Mouse (Mus musculus) ES-CJ7 (cell line): ENCODE results near the gene Alg9.
"Not testable (repeated sequence)": the region's sequence is repeated elsewhere in the genome, so short reads cannot be mapped to it uniquely, and the experiment has no call there.

Experiments
- DNase-seq: peaks from one replicate; pipeline ENCODE4 v3.0.0; 2011; ENCODE audit warnings: low read depth, low spot score

The Alg9 gene

GRCm38 (mm10) chr9:50815666-50816065 lies 40.8 kb downstream of the Alg9 start:
- no peak for DNase-seq

- DNase-seq = no peak
Observed at GRCm38 (mm10) chr9:50816512-50816911, 41.7 kb downstream of the Alg9 start.

GRCm38 (mm10) chr9:50818050-50818449 lies 43.2 kb downstream of the Alg9 start:
- DNase-seq = no peak

- no peak for DNase-seq
Observed at GRCm38 (mm10) chr9:50819716-50820115, 44.9 kb downstream of the Alg9 start.

- no peak for DNase-seq
Observed at GRCm38 (mm10) chr9:50821651-50822050, 46.8 kb downstream of the Alg9 start.

- no peak for DNase-seq
Observed at GRCm38 (mm10) chr9:50822216-50822615, 47.4 kb downstream of the Alg9 start.

GRCm38 (mm10) chr9:50823779-50824453 lies 49.1 kb downstream of the Alg9 start:
- DNase-seq = no peak

GRCm38 (mm10) chr9:50831514-50831913 lies 56.7 kb downstream of the Alg9 start:
- no peak for DNase-seq

GRCm38 (mm10) chr9:50832162-50832561 lies 57.3 kb downstream of the Alg9 start:
- no peak for DNase-seq

- DNase-seq = not testable (repeated sequence)
Observed at GRCm38 (mm10) chr9:50832582-50832981, 57.8 kb downstream of the Alg9 start.

GRCm38 (mm10) chr9:50833786-50834185 lies 59.0 kb downstream of the Alg9 start:
- no peak for DNase-seq

- DNase-seq = no peak
Observed at GRCm38 (mm10) chr9:50835068-50835705, 60.4 kb downstream of the Alg9 start.

GRCm38 (mm10) chr9:50836097-50836496 lies 61.3 kb downstream of the Alg9 start:
- no peak for DNase-seq

GRCm38 (mm10) chr9:50841079-50841789 lies 66.4 kb downstream of the Alg9 start:
- DNase-seq = no peak

- DNase-seq = no peak
Observed at GRCm38 (mm10) chr9:50845081-50845480, 70.3 kb downstream of the Alg9 start, which contains the start of gene Ppp2r1b. Ppp2r1b (plus strand) TSS chr9:50845301.

GRCm38 (mm10) chr9:50845547-50845946 lies 70.7 kb downstream of the Alg9 start:
- DNase-seq = no peak

- DNase-seq = no peak
Observed at GRCm38 (mm10) chr9:50847133-50847532, 72.3 kb downstream of the Alg9 start.

GRCm38 (mm10) chr9:50847606-50848368 lies 73.0 kb downstream of the Alg9 start:
- no peak for DNase-seq

GRCm38 (mm10) chr9:50848821-50849220 lies 74.0 kb downstream of the Alg9 start:
- no peak for DNase-seq

- DNase-seq = peak; percentile 87
Observed at GRCm38 (mm10) chr9:50849249-50849648, 74.4 kb downstream of the Alg9 start.

- DNase-seq = no peak
Observed at GRCm38 (mm10) chr9:50849755-50850154, 74.9 kb downstream of the Alg9 start.

GRCm38 (mm10) chr9:50850271-50850670 lies 75.5 kb downstream of the Alg9 start:
- no peak for DNase-seq
